Mouse (Mus musculus) adrenal gland, adult 18-20 months (tissue): ENCODE results near the gene Irf8. TPM values are rescaled to one million over a fixed set of nuclear protein-coding genes. Genes with fewer than 3 reads are reported as not detected.

ENCODE experiments used
- DNase-seq, 2 experiments: peaks; one replicate each; pipeline ENCODE4 v3.0.0; 2021 to 2022; ENCODE audit warnings: low spot score in 2 of 2
- long read RNA-seq, 2 experiments: library from polyadenylated mRNA; stranded (forward); transcript quantifications; one replicate each; pipeline ENCODE4 v2.0.0; 2021
- total RNA-seq, 2 experiments: library from RNA; stranded (reverse); gene quantifications; 1 replicate in 1 of 2; 2 replicates in 1 of 2; pipeline ENCODE4 v1.2.3; 2021

Gene Irf8
- 10 to 100 TPM; 16.1 to 46.0 TPM for total RNA-seq
- long read RNA-seq, experiment 1, transcript Irf8-201 (9 exons, 2,847 nt): major isoform, 12 of 19 reads
- long read RNA-seq, experiment 1, partial matches to known transcripts: 5 of 19 reads
- long read RNA-seq, experiment 1, other reads (novel, unspliced or antisense): 2 of 19 reads
- long read RNA-seq, experiment 2, transcript Irf8-201 (9 exons, 2,847 nt): major isoform, 128 of 169 reads
- long read RNA-seq, experiment 2, partial matches to known transcripts: 29 of 169 reads
- long read RNA-seq, experiment 2, other reads (novel, unspliced or antisense): 10 of 169 reads

DNA sequence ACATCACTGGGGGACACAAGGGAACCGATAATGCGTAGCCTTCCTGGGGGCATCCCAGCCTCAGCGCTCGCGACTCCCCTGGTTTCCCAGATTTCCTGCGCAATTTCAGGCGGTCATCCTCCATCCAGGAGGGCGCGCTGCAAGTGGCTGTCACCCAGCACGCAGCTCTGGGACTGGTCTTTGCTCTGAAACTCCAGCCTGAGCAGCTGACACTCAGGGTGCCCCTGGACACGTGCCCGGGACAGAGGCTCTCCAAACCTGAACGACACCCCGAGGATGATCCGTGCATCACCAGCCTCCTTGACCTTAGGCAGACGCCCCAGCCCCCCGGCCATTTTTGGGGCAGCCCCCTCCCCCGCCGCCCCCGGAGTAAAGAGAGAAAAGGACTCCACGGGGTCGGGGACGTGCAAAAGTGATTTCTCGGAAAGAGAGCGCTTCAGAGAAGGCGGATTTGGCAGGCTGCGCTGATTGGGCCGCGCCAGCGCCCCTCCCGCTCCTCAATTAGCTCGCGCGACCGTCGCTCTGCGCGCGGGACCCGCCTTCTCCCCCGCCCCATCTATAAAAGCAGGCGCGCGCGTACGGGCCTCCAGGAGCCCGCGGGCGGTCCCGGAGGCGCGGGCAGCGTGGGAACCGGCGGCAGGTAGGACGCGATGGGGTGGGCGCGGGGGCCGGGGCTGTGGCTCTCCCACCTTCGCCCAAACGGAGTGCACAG is at the start of gene Irf8:
Gene Irf8, plus strand, starts transcription at position 589 of the 712 bp plus-strand sequence.
- peak; percentile 90 for DNase-seq

DNA sequence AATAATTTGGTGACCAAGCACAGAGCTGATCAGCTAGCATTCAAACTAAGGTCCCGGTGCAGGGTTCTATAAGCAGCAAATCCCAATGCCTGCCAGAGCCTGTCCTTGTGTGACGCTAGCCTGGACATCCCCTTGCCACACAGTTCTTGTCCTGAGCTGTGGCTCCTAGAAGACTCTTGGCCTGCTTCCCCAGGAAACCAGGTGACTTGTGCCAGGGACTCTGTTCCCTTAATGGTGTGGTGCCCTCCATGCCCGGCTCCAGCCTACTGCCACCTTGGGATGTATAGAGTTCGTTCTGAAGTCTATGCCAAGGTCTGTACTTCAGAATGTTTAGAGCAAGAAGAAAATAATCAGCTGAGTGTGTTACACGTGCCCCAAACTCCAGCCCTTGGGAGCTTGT is 49.6 kb upstream of the Irf8 start:
- DNase-seq: no peak

GRCm38 (mm10) chr8:120687786-120688185 is 48.4 kb upstream of the Irf8 start:
- DNase-seq: no peak

- DNase-seq: no peak
These were observed 47.6 kb upstream of the Irf8 start for GRCm38 (mm10) chr8:120688511-120688910.

DNA sequence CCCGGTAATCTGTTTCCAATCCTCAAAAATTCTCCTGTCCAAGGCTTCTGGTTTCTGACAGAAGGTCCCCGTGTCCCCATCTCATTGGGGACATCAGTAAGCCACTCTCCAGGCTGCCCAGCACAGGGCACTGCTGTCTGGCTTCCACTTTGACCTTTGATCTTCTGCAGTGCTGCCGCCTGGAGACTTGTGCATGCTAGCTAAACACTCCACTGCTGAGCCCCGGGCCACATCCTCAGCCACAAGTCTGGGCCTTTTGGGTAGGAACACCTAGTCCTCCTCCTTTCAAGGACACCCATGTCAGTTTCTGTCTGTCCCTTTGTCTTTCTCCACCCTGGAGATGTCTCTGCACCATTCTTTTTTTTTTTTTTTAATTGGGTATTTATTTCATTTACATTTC is 43.2 kb upstream of the Irf8 start:
- DNase-seq: no peak

GRCm38 (mm10) chr8:120693861-120694493 is 42.2 kb upstream of the Irf8 start:
- DNase-seq: no peak

- no peak for DNase-seq
These were observed 39.6 kb upstream of the Irf8 start for GRCm38 (mm10) chr8:120696401-120697153.

DNA sequence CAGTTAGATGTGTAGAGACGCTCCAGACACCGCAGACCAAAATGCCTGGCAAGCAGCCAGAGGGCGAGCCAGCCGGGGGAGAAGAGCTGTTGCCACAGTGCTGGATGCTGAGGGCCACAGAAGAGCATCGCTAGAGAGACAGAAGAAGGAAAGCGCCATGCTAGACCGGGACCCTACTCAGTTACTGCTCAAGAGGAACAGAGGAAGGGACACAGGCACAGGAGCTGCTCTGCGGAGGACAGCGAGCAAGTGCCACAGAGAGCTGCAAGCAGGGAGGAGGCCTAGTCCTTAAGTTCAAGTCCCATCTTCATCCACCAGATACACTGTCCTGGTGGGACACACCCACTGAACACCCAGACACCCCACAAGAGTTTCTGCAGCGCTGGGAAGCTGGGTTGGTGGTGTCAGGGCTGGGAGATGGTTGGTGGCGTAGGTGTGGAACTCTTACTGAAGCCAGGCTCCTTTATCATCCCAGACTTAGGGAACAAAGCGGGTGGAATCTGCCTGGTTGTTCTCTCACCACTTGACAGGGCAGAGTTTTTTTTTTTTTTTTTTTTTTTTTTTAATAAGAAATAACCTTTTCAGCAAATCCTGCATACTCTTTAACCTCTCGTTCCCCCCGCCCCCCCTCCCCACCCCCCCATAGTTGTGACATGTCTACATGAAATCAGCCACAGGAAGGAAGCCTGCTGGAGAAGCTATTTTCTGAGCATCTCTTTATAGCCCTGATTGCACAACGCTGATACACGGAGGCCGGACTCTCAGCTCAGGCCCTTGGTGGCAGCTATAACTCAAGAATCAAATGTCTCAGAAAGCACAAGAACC is 38.8 kb upstream of the Irf8 start:
- no peak for DNase-seq

DNA sequence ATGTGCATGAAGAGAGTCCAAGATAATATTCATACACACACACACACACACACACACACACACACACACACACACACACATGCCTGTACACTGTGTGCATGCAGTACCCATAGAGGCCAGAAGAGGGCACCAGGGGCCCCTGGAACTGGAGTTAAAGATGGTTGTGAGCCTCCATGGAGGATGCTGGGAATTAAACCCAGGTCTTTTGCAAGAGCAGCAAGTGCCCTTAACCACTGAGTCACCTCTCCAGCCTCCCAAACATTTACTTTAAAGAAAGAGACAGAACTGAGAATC is 38.2 kb upstream of the Irf8 start:
- no peak for DNase-seq

- DNase-seq: no peak
These were observed 37.7 kb upstream of the Irf8 start for GRCm38 (mm10) chr8:120698426-120698825.

DNA sequence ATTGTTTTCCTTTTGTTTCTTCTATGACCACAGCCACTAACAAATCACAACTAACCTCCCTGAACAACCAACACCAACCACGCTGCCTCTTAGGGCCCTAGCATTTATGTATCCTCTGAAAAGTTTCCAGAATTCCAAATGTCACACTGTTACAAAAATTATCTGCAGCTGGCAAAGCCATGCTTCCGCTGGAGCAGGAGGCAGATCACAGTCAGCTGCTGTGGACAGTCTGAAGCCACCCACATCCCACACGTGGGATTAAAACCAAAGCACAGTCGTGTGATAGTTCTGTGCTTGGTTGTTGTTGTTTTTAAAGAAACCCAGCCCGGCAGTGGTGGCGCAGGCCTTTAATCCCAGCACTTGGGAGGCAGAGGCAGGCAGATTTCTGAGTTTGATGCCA is 37.1 kb upstream of the Irf8 start:
- no peak for DNase-seq

- DNase-seq: no peak
These were observed 36.6 kb upstream of the Irf8 start for GRCm38 (mm10) chr8:120699565-120699964.

DNA sequence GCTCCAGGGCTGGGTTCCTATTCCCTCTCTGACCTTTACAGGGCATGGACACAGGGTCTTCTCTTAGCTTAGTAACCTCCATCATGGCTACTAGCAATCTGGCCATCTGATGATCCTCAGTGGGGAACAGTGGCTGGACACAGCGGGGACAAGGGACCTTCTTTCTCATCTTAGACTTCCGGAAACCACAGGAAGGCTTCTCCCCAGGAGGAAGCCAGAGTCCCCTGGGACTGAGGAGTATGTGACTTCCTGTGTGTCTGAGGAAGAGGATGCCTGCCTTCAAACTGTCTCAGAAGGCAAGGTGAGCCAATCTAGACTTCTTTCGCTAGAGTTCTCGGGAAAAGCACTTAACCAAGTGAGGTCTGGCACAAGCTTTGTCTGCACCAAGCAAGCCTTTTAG is 36.1 kb upstream of the Irf8 start:
- DNase-seq: no peak

DNA sequence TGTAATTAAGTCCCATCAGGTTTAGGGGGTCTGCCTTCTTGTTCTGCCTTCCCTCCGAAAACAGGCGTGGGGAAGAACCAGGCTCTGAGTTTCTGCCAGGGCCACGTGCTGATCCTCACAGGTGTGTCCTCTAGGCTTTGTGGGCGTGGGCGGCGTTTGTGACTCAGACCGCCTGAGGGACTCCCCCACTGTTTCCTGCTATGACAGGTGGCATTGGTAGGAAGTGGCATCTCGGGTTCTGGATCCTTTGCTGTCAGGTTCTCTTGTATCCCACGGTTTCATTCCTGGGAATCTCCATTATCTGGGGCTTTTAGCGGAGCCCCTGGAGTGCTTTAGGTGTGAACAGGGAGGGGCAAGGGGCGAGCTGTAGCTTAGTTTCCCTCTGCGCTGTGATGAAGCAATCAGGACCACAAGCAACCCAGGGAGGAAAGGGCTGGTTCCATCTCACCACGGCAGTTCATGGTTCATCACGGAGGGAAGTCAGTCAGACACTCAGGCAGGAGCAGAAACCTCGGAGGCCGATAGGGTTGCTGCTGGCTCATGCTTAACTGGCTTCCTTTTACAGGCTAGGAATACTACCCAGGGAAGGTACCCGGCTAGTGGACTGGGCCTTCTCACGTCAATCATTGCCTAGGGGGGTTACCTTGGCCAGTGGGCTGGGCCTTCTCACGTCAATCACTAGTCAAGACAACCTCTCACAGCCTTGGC is 34.2 kb upstream of the Irf8 start:
- no peak for DNase-seq

GRCm38 (mm10) chr8:120704203-120704602 is 32.0 kb upstream of the Irf8 start:
- DNase-seq: no peak

GRCm38 (mm10) chr8:120705163-120705562 is 31.0 kb upstream of the Irf8 start:
- no peak for DNase-seq

GRCm38 (mm10) chr8:120706193-120706592 is 30.0 kb upstream of the Irf8 start:
- DNase-seq: no peak

- no peak for DNase-seq
These were observed 27.0 kb upstream of the Irf8 start for GRCm38 (mm10) chr8:120709176-120709575.

DNA sequence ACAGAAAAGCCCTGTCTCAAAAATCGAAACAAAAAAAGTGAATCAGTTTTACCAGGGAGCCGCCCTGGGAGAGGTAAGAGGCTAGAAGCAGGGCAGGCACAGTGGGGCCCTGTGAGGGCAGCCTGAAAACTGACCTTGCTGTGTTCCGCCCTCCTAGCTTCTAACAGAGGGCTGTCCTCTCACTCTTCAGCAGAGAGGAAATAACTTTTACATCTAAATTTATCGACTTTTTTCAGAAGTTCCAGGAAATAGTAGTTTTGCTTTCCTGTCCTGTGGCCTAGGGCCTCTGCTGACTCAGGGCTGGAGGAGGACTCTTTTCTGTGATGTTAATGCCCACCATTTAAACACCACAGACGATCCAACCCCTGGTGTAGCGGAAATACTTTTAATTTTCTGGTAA is 21.0 kb upstream of the Irf8 start:
- no peak for DNase-seq

GRCm38 (mm10) chr8:120715996-120716680 is 20.0 kb upstream of the Irf8 start:
- no peak for DNase-seq
